Mouse (Mus musculus) cerebellum, adult 2 months (tissue): ENCODE results near the gene Kdelr2.

Experiments
- CTCF ChIP-seq: fragments of 200-500 bp; IDR thresholded peaks from 2 replicates; pipeline ENCODE4 v1.5.1; 2011; ENCODE audit warnings: low read depth, mild to moderate bottlenecking, control low read depth, low read length, moderate library complexity, borderline replicate concordance; ENCODE audit not compliant: insufficient read depth
- POLR2A ChIP-seq: fragments of 200-500 bp; IDR thresholded peaks from 2 replicates; pipeline ENCODE4 v1.6.1; 2011; ENCODE audit warnings: low read length, control low read depth, borderline replicate concordance; ENCODE audit not compliant: insufficient read depth

- TF ChIP-seq CTCF (no peak), POLR2A (no peak)
These were observed 66.0 kb downstream of the Kdelr2 start for GRCm38 (mm10) chr5:143469628-143470027.
